Mouse (Mus musculus): Measurements from ENCODE around the gene Camta2.

DNA sequence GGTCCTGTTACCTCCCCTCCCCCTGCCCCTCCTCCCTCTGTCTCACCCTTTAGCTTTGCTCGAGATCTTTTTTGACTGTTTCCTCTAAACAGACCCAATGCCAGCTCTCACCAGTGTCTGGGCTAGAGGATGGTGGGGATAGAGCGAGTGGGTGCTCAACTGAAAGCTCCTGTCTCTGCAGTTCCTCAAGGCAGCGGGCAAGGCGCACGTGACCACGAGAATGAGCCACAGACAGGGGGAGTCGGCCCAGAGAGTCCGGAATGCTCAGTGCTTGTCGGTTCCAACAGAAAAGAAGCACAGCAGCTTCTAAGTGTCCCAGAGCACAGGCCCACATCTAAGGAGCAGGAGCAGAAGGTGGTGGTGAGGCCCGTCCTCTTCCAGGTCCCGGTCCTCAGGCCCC is 13.4 kb downstream of the Camta2 start:
- TF ChIP-seq TAL1 (IDR thresholded peaks at IDR 0.05; ENCODE audit: low read length) (no peak), GATA1 (IDR thresholded peaks at IDR 0.05; ENCODE audit: low read length) (no peak)

Data from erythroblast, embryonic 14.5 days (primary cell).